Mouse (Mus musculus) intestine, embryonic 15.5 days (tissue): ENCODE data around the gene Ldlrap1. TPM values are rescaled to one million over a fixed set of nuclear protein-coding genes. Genes with fewer than 3 reads are reported as not detected.

Experiments used
- ATAC-seq: fragments of 200-750 bp; cut with Nextera tagmentation; 2 replicates; pipeline ENCODE4 v1.8.0; 2017; ENCODE audit warnings: moderate TSS enrichment, moderate library complexity
- H3K27ac ChIP-seq: fragments of 300-500 bp; sonication (generic); 2 replicates; pipeline ENCODE4 v1.5.1; 2015; ENCODE audit warnings: mild to moderate bottlenecking, inconsistent platforms
- H3K27me3 ChIP-seq: fragments of 300-500 bp; sonication (generic); replicated peaks from 2 replicates; pipeline ENCODE4 v1.6.1; 2015; ENCODE audit warnings: inconsistent platforms
- H3K36me3 ChIP-seq: fragments of 300-500 bp; sonication (generic); 2 replicates; pipeline ENCODE4 v1.6.1; 2015; ENCODE audit warnings: inconsistent platforms
- H3K4me1 ChIP-seq: fragments of 300-500 bp; sonication (generic); replicated peaks from 2 replicates; pipeline ENCODE4 v1.6.1; 2015; ENCODE audit warnings: inconsistent platforms
- H3K4me2 ChIP-seq: fragments of 300-500 bp; sonication (generic); replicated peaks from 2 replicates; pipeline ENCODE4 v1.6.1; 2015; ENCODE audit warnings: mild to moderate bottlenecking, inconsistent platforms
- H3K4me3 ChIP-seq: fragments of 300-500 bp; sonication (generic); replicated peaks from 2 replicates; pipeline ENCODE4 v1.5.1; 2015; ENCODE audit warnings: inconsistent platforms
- H3K9ac ChIP-seq: fragments of 300-500 bp; sonication (generic); 2 replicates; pipeline ENCODE4 v1.6.1; 2015; ENCODE audit warnings: inconsistent platforms
- H3K9me3 ChIP-seq: fragments of 300-500 bp; sonication (generic); 2 replicates; pipeline ENCODE4 v1.6.1; 2016; ENCODE audit warnings: inconsistent platforms
- WGBS: fragments of 180-500 bp; shearing (Covaris S2); methylation state at CpG from one replicate; pipeline ENCODE4 v1.1.7; 2015; 5-methylcytosine and 5-hydroxymethylcytosine counted together
- polyA plus RNA-seq: library from polyadenylated mRNA; unstranded; fragments of >200 nt; fragmentation: Nextera tagmentation; extraction: Ambion mirVana; gene quantifications from 2 replicates; pipeline ENCODE4 v1.2.1, GENCODE M21; 2015

Ldlrap1 gene
- 15.9 and 18.6 TPM in 2 replicates for polyA plus RNA-seq

DNA sequence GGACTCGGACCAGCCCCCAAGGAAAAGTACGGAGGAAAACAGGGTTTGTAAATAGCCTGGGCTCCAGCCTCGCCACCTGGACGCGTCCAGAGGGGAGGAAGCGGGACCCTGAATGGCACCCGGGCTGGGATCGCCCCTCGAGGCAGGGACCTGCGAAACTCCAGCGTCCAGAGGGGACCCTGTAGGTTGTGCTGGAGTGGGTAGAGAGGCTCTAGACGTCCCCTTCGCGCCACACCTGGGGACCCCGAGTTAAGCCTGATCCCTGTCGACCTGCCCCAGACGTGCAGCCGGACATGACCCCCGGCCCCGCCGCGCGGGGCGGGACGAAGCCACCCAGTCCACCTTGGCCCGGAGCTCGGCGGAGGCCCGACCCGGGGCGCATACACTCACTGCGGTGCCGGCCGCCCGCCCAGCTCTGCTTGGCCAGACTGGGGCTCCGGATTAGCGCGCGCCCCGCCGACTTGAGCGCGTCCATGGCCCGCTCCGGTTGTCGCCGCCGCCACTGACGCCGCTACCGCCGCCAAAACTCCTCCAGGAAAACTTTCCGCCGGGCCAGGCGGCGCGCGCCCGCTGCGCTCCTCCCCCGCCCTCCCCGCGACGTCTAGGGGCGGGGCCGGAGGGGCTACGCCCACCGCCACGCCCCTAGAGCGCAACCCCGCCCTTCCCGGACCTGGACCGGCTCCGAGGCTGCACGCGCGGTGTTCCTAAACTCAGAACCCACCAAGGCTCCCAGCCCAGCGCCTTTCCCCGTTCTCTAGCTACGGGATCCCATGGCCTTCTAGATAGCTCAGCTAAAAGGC, at the start of gene Ldlrap1:
Ldlrap1 (minus strand) TSS at position 599 of the 800 bp plus-strand sequence.
- under 1% methylated on average over 80 of the region's 80 CpGs for WGBS
- H3K27ac ChIP-seq, result peak within 1 kb of the TSS; percentile 55
- peak within 1 kb of the TSS; percentile 76 for H3K9ac ChIP-seq
- peak within 1 kb of the TSS; percentile 96 for H3K4me2 ChIP-seq
- peaks cover 28% of the 10 kb centered on the region for H3K4me1 ChIP-seq
- H3K9me3 ChIP-seq, result no peaks in the 10 kb centered on the region
- H3K27me3 ChIP-seq, result no peaks in the 10 kb centered on the region
- H3K36me3 ChIP-seq, result no peaks in the 10 kb centered on the region
- peak within 1 kb of the TSS; percentile 69 for H3K4me3 ChIP-seq
- peak; percentile 91 for ATAC-seq

GRCm38 (mm10) chr4:134814229-134814571, 46.4 kb upstream of the Ldlrap1 start:
- Histone ChIP-seq H3K4me3 (no peak overlapping the region), H3K27ac (peak overlapping the region; percentile 66), H3K9me3 (no peaks in the 10 kb centered on the region), H3K36me3 (peaks cover 6% of the 10 kb centered on the region; the same call in 1 of the 2 replicates), H3K4me2 (no peak overlapping the region), H3K4me1 (no peaks in the 10 kb centered on the region), H3K27me3 (no peaks in the 10 kb centered on the region), H3K9ac (no peak overlapping the region)
- peak; percentile 68 for ATAC-seq
- WGBS, result 80% methylated on average over 4 of the region's 4 CpGs

DNA sequence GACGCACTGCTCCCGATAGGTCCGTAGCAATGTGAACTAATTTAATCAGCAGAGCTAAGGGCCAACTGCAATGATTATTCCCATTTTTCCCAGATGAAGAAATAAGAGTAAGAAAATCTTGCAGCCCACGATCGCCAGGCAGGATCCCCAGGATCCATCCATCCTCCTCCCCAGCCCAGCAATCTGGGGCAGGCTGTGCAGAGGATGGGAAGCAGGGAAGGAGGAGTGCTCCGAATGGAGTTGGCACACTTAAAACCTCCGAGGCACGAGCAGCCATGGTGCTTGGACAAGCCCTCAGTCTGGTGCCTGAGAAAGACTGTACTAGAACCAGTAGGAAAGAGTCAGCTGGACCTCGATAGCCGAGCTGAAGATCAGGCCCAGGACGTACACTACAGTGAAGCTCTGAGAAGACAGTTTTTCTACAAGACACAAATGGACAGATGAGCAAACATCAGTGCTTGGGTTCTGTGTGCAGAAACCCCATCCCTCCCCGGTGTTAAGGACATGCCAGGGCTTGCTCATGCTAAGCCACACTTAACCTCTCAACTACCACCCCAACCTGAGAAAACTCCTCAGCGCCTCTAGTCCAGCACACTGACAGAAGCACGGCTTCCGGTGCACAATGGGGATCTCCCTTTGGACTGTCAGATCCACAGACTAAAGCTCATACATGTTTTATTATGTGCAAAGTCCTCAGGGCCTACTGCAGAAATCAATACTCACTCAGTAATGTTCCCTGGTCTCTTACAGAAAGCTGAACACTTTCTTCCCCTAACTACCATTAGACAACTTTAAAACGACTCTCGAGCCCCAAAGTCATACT, 45.8 kb upstream of the Ldlrap1 start:
- 83% methylated on average over 17 of the region's 17 CpGs for WGBS
- Histone ChIP-seq H3K9me3 (no peaks in the 10 kb centered on the region), H3K27me3 (no peaks in the 10 kb centered on the region), H3K9ac (no peak overlapping the region), H3K27ac (peak overlapping the region; percentile 66), H3K4me3 (no peak overlapping the region), H3K36me3 (peaks cover 7% of the 10 kb centered on the region; the same call in 1 of the 2 replicates), H3K4me1 (no peaks in the 10 kb centered on the region), H3K4me2 (no peak overlapping the region)
- peak; percentile 84 for ATAC-seq

- Histone ChIP-seq H3K27me3 (no peaks in the 10 kb centered on the region), H3K9ac (no peak overlapping the region), H3K9me3 (no peaks in the 10 kb centered on the region), H3K4me2 (no peak overlapping the region), H3K36me3 (peaks cover 30% of the 10 kb centered on the region), H3K27ac (no peak overlapping the region), H3K4me3 (no peak overlapping the region), H3K4me1 (no peaks in the 10 kb centered on the region)
- 67% methylated on average over 5 of the region's 5 CpGs for WGBS
- ATAC-seq, result no peak
Observed at GRCm38 (mm10) chr4:134804765-134805164, 36.9 kb upstream of the Ldlrap1 start.

- no peak overlapping the region for H3K4me3 ChIP-seq
- WGBS, result 85% methylated on average over 3 of the region's 3 CpGs
- H3K27me3 ChIP-seq, result no peaks in the 10 kb centered on the region
- H3K9ac ChIP-seq, result no peak overlapping the region
- H3K4me2 ChIP-seq, result no peak overlapping the region
- no peaks in the 10 kb centered on the region for H3K9me3 ChIP-seq
- peaks cover 23% of the 10 kb centered on the region for H3K36me3 ChIP-seq
- H3K4me1 ChIP-seq, result no peaks in the 10 kb centered on the region
- no peak for ATAC-seq
- H3K27ac ChIP-seq, result no peak overlapping the region
Observed at GRCm38 (mm10) chr4:134802765-134803164, 34.9 kb upstream of the Ldlrap1 start.

- peaks cover 23% of the 10 kb centered on the region for H3K36me3 ChIP-seq
- WGBS, result 90% methylated on average over 10 of the region's 10 CpGs
- H3K27ac ChIP-seq, result no peak overlapping the region
- H3K4me1 ChIP-seq, result no peaks in the 10 kb centered on the region
- no peak overlapping the region for H3K4me2 ChIP-seq
- no peaks in the 10 kb centered on the region for H3K27me3 ChIP-seq
- H3K9me3 ChIP-seq, result no peaks in the 10 kb centered on the region
- no peak for ATAC-seq
- H3K4me3 ChIP-seq, result no peak overlapping the region
- no peak overlapping the region for H3K9ac ChIP-seq
Observed at GRCm38 (mm10) chr4:134802155-134802554, 34.3 kb upstream of the Ldlrap1 start.

GRCm38 (mm10) chr4:134800693-134801092, 32.9 kb upstream of the Ldlrap1 start:
- no peak overlapping the region for H3K4me3 ChIP-seq
- no peaks in the 10 kb centered on the region for H3K4me1 ChIP-seq
- H3K27ac ChIP-seq, result no peak overlapping the region
- H3K27me3 ChIP-seq, result no peaks in the 10 kb centered on the region
- peaks cover 16% of the 10 kb centered on the region for H3K36me3 ChIP-seq
- WGBS, result 82% methylated on average over 10 of the region's 10 CpGs
- no peak overlapping the region for H3K9ac ChIP-seq
- no peak for ATAC-seq
- no peaks in the 10 kb centered on the region for H3K9me3 ChIP-seq
- H3K4me2 ChIP-seq, result no peak overlapping the region

DNA sequence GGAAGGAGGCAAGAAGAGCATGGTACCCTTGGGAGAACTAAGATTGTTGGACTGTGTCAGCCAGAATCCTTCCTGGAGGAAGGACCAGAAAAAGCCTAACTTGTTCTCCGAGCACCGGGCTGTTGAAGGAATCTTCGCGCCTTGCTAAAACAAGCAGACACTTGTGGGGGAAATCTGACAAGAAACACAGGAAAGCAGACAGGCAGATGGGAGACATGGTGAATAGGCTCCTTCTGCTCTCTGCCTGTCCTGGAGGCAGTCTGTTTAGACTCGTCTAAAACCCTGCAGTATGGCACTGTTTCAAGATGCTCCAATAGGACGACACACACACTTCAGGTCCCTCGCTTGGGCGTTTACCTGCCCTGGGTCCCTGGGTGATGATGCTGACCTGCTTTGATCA, 32.3 kb upstream of the Ldlrap1 start:
- 58% methylated on average over 8 of the region's 8 CpGs for WGBS
- no peaks in the 10 kb centered on the region for H3K4me1 ChIP-seq
- H3K36me3 ChIP-seq, result peaks cover 10% of the 10 kb centered on the region
- H3K9ac ChIP-seq, result no peak overlapping the region
- ATAC-seq, result no peak
- H3K4me3 ChIP-seq, result no peak overlapping the region
- H3K27me3 ChIP-seq, result no peaks in the 10 kb centered on the region
- H3K4me2 ChIP-seq, result no peak overlapping the region
- H3K27ac ChIP-seq, result no peak overlapping the region
- no peaks in the 10 kb centered on the region for H3K9me3 ChIP-seq

GRCm38 (mm10) chr4:134799272-134799671, 31.4 kb upstream of the Ldlrap1 start:
- H3K4me1 ChIP-seq, result no peaks in the 10 kb centered on the region

DNA sequence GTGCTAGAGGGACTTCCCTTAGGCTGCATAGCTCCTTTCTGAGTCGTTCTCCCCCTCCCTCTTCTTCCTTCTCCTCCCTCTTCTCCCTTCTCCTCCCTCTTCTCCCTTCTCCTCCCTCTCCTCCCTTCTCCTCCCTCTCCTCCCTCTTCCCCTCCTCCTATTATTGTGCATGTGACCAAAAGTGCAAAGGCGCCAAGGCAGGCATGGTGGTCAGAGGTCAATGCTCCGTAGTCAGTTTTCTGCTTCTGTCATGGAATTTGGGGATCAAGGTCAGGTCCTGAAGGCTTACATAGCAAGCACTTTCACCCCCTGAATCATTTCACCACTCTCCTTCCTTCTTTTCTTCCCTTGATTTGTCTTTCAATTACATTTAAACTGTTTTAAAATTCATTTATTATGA, 31.0 kb upstream of the Ldlrap1 start:
- H3K9ac ChIP-seq, result no peak overlapping the region
- H3K4me1 ChIP-seq, result no peaks in the 10 kb centered on the region
- ATAC-seq, result no peak
- peaks cover 5% of the 10 kb centered on the region; the same call in 1 of the 2 replicates for H3K36me3 ChIP-seq
- WGBS, result 42% methylated on average over 3 of the region's 3 CpGs
- H3K27ac ChIP-seq, result no peak overlapping the region
- H3K9me3 ChIP-seq, result no peaks in the 10 kb centered on the region
- H3K4me3 ChIP-seq, result no peak overlapping the region
- no peak overlapping the region for H3K4me2 ChIP-seq
- no peaks in the 10 kb centered on the region for H3K27me3 ChIP-seq

More at GRCm38 (mm10) chr4:134799272-134799671, 31.4 kb upstream of the Ldlrap1 start:
- no peak overlapping the region for H3K9ac ChIP-seq
- H3K27ac ChIP-seq, result no peak overlapping the region
- H3K4me2 ChIP-seq, result no peak overlapping the region
- ATAC-seq, result peak; percentile 52
- H3K9me3 ChIP-seq, result no peaks in the 10 kb centered on the region
- no peak overlapping the region for H3K4me3 ChIP-seq
- H3K27me3 ChIP-seq, result no peaks in the 10 kb centered on the region
- H3K36me3 ChIP-seq, result peaks cover 6% of the 10 kb centered on the region
- WGBS, result 7% methylated on average over 4 of the region's 4 CpGs

GRCm38 (mm10) chr4:134797621-134798020, 29.8 kb upstream of the Ldlrap1 start:
- Histone ChIP-seq H3K9me3 (no peaks in the 10 kb centered on the region), H3K4me2 (no peak overlapping the region), H3K4me3 (no peak overlapping the region), H3K27ac (no peak overlapping the region), H3K9ac (no peak overlapping the region), H3K36me3 (no peaks in the 10 kb centered on the region), H3K27me3 (no peaks in the 10 kb centered on the region), H3K4me1 (no peaks in the 10 kb centered on the region)
- WGBS, result 70% methylated on average over 6 of the region's 6 CpGs
- ATAC-seq, result no peak

DNA sequence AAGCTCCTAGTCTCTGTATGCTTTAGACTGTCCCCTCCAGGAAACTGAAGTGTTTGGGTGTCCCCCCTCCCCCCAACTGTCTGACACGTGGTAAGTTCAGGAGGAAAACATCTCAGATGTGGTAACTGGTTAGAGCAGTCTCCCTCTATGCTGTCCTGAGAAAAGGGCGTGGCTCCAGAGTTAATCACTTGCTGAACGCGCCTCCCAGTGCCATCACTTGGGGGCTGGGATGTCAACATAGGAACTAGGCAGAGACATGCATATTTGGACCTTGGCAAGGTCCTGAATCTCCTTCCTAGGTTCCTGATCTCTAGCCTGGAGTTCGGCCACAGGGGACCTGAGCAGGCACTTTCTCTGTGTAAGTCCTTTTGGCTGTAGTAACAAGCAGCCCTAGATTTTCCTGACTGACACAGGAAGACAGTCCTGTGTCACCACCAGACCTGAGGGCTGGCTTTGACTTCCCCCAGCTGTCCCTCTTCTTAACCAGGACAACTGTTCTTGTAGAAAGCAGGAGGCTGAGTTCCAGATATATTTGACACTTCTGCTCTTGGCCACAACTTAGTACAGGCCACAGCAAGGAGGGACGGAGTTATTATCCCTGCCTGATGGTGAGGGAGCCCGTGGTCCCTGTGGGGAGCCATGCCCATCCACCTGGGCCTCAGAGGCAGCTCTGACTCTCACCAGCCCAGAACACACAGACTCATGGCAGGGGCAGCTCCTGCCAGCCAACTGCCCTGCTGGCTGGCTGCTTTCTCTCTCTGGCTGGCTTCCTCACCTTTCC, 28.9 kb upstream of the Ldlrap1 start:
- 24% methylated on average over 7 of the region's 7 CpGs for WGBS
- H3K9ac ChIP-seq, result no peak overlapping the region
- H3K27me3 ChIP-seq, result no peaks in the 10 kb centered on the region
- H3K9me3 ChIP-seq, result no peaks in the 10 kb centered on the region
- no peak overlapping the region for H3K4me2 ChIP-seq
- H3K4me3 ChIP-seq, result no peak overlapping the region
- ATAC-seq, result no peak
- H3K36me3 ChIP-seq, result no peaks in the 10 kb centered on the region
- no peaks in the 10 kb centered on the region for H3K4me1 ChIP-seq
- no peak overlapping the region for H3K27ac ChIP-seq
